Mouse (Mus musculus) midbrain, embryonic 11.5 days (tissue): Measurements from ENCODE around the gene Dab1. TPM values are rescaled to one million over a fixed set of nuclear protein-coding genes. Genes with fewer than 3 reads are reported as not detected.

Experiments
- ATAC-seq: fragments of 200-750 bp; cut with Nextera tagmentation; 2 replicates; pipeline ENCODE4 v1.8.0; 2017; ENCODE audit warnings: moderate TSS enrichment, moderate library complexity; ENCODE audit not compliant: low FRiP score
- DNase-seq: peaks from one replicate; pipeline ENCODE4 v3.0.0; 2015; ENCODE audit warnings: low spot score; ENCODE audit errors: missing footprints
- H3K27ac ChIP-seq: fragments of 300-500 bp; sonication (generic); 2 replicates; pipeline ENCODE4 v1.5.1; 2014; ENCODE audit warnings: low read depth, low read length
- H3K27me3 ChIP-seq: fragments of 300-500 bp; sonication (generic); 2 replicates; pipeline ENCODE4 v1.6.1; 2014; ENCODE audit warnings: mild to moderate bottlenecking, low read length, moderate library complexity, mixed read lengths; ENCODE audit not compliant: control insufficient read depth, insufficient read depth
- H3K36me3 ChIP-seq: fragments of 300-500 bp; sonication (generic); 2 replicates; pipeline ENCODE4 v1.6.1; 2014; ENCODE audit warnings: mild to moderate bottlenecking, low read length, moderate library complexity, mixed read lengths; ENCODE audit not compliant: control insufficient read depth, insufficient read depth
- H3K4me1 ChIP-seq: fragments of 300-500 bp; sonication (generic); 2 replicates; pipeline ENCODE4 v1.6.1; 2014; ENCODE audit warnings: low read length; ENCODE audit not compliant: control insufficient read depth, insufficient read depth
- H3K4me2 ChIP-seq: fragments of 300-500 bp; sonication (generic); 2 replicates; pipeline ENCODE4 v1.6.1; 2014; ENCODE audit warnings: mild to moderate bottlenecking, moderate library complexity
- H3K4me3 ChIP-seq: fragments of 300-500 bp; sonication (generic); 2 replicates; pipeline ENCODE4 v1.5.1; 2014; ENCODE audit warnings: low read depth, low read length
- H3K9ac ChIP-seq: fragments of 300-500 bp; sonication (generic); 2 replicates; pipeline ENCODE4 v1.6.1; 2014; ENCODE audit warnings: low read length
- H3K9me3 ChIP-seq: fragments of 300-500 bp; sonication (generic); 2 replicates; pipeline ENCODE4 v1.6.1; 2016; ENCODE audit warnings: low read length; ENCODE audit not compliant: control insufficient read depth
- WGBS: fragments of 180-500 bp; shearing (Covaris S2); extraction: QIAGEN DNeasy Blood & Tissue Kit; methylation state at CpG from one replicate; pipeline ENCODE4 v1.1.7; 2014; 5-methylcytosine and 5-hydroxymethylcytosine counted together
- polyA plus RNA-seq: library from polyadenylated mRNA; unstranded; fragments of >200 nt; fragmentation: Nextera tagmentation; extraction: Ambion mirVana; gene quantifications from 2 replicates; pipeline ENCODE4 v1.2.1, GENCODE M21; 2014

Dab1 gene
- polyA plus RNA-seq, 1 experiment from 2014 or later, result 43.2 TPM

DNA sequence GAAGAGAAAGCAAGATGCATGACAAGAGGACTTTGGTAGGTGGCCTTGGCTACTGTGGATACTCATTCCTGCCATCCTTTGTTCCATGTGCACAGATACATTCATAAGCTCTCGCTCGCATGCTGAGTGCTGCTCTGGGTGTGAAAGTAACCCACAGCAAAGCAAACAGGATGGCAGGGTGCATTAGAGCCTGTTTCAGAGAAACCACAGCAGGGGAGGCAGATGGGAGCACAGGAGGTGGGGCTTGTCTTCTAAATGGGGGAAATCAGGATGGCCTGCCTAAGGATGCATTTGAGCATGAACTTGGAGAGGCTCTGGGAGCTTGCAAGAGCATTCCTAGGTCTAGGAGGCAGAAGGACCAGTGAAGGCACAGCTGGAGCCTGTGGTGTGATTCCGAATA lies 820.5 kb downstream of the Dab1 start:
- Histone ChIP-seq H3K4me1 (peaks cover 3% of the 10 kb centered on the region; the same call in 1 of the 2 replicates), H3K9me3 (no peaks in the 10 kb centered on the region), H3K4me2 (no peak overlapping the region), H3K27ac (no peak overlapping the region), H3K27me3 (no peaks in the 10 kb centered on the region), H3K4me3 (no peak overlapping the region), H3K9ac (no peak overlapping the region), H3K36me3 (no peaks in the 10 kb centered on the region)
- DNase-seq, result no peak
- ATAC-seq, result no peak
- 87% methylated on average over 3 of the region's 3 CpGs for WGBS

DNA sequence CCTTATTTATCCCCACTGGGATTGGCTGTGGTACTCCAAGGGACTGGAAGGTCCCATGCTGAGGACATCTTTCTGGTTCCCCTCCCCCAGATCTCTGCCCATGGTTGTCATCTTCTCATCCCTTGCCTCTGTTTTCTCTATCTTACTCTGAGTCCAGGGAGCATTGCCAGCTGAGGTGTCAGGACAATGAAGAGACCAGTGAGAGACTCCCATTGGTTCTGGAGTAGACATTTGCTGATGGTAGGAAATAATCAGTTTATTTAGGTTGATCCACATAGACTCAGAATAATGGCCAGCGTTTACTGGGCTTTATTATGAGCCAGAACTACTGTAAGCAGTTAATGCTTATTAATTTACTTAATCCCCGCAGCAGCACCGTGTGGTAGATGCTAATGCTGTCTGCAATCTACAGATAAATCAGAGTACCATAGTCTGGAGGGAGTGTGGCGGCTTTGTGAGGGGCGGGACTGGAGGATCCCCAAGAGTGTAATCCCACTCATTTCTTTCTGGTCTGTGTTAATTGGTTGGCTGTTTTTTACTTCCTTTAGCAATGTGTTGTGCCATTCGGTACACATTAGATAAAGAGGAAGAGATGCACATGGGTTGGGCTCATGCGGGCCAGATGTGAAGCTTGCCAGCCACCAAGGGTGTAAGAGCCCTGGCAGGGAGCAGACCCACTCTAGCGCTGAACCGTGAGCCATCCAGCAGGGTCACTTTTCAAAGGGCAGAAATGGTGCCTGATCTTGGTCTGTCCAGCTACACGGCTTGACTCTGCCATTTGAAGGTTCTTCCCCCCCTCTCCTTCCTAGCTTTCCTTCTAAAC lies 824.0 kb downstream of the Dab1 start:
- H3K9ac ChIP-seq, result no peak overlapping the region
- no peaks in the 10 kb centered on the region for H3K27me3 ChIP-seq
- ATAC-seq, result peak; percentile 46; the same call in 1 of the 2 replicates
- no peak overlapping the region for H3K4me3 ChIP-seq
- H3K36me3 ChIP-seq, result no peaks in the 10 kb centered on the region
- no peak overlapping the region for H3K27ac ChIP-seq
- no peak for DNase-seq
- no peak overlapping the region for H3K4me2 ChIP-seq
- H3K9me3 ChIP-seq, result no peaks in the 10 kb centered on the region
- H3K4me1 ChIP-seq, result peaks cover 3% of the 10 kb centered on the region; the same call in 1 of the 2 replicates
- WGBS, result 66% methylated on average over 10 of the region's 10 CpGs

DNA sequence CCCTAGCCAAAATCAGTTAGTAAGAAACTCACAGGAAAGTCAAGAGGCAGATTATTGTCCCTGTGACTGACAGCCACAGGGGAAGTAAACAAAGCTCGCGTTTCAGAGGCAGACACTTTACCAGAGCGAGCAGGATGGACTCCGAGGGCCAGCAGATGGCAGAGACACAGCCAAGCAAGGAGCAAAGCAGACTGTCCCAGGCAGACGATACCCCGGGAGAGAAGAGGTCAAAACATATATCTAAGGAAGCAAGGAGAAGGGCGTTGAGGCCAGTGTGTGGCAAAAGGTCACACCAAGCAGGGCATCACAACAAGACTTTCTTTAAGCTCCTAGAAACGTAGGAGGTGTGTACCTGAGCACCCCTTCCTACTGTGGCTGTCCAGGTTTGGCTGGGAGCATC lies 824.6 kb downstream of the Dab1 start:
- ATAC-seq (no peak), DNase-seq (no peak)
- Histone ChIP-seq H3K4me1 (peaks cover 3% of the 10 kb centered on the region; the same call in 1 of the 2 replicates), H3K4me2 (no peak overlapping the region), H3K27me3 (no peaks in the 10 kb centered on the region), H3K9ac (no peak overlapping the region), H3K9me3 (no peaks in the 10 kb centered on the region), H3K36me3 (no peaks in the 10 kb centered on the region), H3K27ac (no peak overlapping the region), H3K4me3 (no peak overlapping the region)
- WGBS, result 35% methylated on average over 8 of the region's 8 CpGs

DNA sequence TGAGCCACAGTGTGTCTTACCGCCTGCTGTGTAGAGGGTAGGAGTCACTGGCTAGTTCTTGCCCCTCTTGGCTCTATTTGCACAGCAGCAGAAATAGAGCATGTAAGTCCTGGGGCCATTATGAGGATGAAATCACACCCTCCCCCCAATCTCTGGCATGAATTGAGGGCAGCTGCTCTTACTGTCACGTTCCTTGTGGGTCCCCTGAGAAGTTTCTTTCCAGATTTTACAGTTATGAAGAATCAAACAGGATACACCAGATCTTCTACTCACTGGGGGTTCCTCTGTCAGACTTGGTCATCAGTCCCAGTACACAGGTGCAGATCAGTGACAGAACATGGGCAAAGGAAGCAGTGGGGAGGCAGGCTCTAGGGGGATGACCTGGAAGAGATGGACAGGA lies 825.8 kb downstream of the Dab1 start:
- 77% methylated on average over 2 of the region's 2 CpGs for WGBS
- ATAC-seq (no peak), DNase-seq (no peak)
- Histone ChIP-seq H3K9ac (no peak overlapping the region), H3K4me3 (no peak overlapping the region), H3K4me2 (no peak overlapping the region), H3K36me3 (no peaks in the 10 kb centered on the region), H3K4me1 (peaks cover 3% of the 10 kb centered on the region; the same call in 1 of the 2 replicates), H3K27ac (no peak overlapping the region), H3K9me3 (no peaks in the 10 kb centered on the region), H3K27me3 (no peaks in the 10 kb centered on the region)

DNA sequence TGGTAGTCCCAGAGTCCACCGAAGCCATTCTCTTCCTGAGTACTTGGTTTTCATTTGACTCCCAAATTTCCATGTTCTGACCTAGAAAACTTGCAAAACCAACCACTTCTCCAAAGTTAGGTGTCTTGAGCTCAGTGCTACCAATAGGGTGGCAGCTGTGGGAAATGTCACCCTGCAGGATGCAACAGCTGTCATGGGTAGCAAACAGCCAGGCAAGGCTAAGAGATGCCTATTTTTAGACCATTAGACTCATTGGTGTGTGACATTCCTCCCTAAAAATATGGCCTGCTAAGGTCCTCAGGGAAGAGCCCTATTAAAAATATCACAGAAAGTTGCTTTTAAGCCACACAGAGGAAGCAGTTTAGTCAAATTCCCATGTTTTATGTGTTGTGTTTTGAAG lies 829.0 kb downstream of the Dab1 start:
- H3K36me3 ChIP-seq, result no peaks in the 10 kb centered on the region
- no peak for ATAC-seq
- no peaks in the 10 kb centered on the region for H3K9me3 ChIP-seq
- no peaks in the 10 kb centered on the region for H3K27me3 ChIP-seq
- no peak overlapping the region for H3K4me3 ChIP-seq
- H3K4me2 ChIP-seq, result no peak overlapping the region
- H3K4me1 ChIP-seq, result peaks cover 3% of the 10 kb centered on the region; the same call in 1 of the 2 replicates
- WGBS, result 96% methylated on average over 1 of the region's 1 CpGs
- no peak overlapping the region for H3K9ac ChIP-seq
- H3K27ac ChIP-seq, result no peak overlapping the region
- DNase-seq, result no peak

GRCm38 (mm10) chr4:104450645-104451044 lies 831.5 kb downstream of the Dab1 start:
- no peak for DNase-seq
- Histone ChIP-seq H3K4me2 (no peak overlapping the region), H3K4me1 (no peaks in the 10 kb centered on the region), H3K27ac (no peak overlapping the region), H3K9me3 (no peaks in the 10 kb centered on the region), H3K36me3 (no peaks in the 10 kb centered on the region), H3K4me3 (no peak overlapping the region), H3K27me3 (no peaks in the 10 kb centered on the region), H3K9ac (no peak overlapping the region)
- WGBS, result 87% methylated on average over 9 of the region's 9 CpGs
- ATAC-seq, result no peak

DNA sequence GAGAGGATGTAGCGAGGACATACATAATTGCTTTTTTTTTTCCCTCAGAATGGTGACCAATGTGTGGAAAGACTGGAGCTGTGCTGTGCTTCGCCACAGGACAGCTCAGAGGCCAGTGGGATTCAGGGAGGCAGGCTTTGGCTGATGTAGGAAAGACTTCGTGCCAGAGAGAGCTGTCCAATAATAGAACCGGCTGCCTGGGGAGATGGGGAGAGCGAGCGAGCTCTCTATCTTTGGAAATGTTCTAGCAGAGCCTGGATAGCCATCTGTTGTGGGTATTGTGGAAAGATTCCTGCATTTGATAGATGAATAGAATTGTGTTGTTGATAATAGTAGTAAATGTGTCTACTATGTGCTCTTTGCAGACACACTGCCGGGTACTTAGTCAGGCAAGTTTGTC lies 833.4 kb downstream of the Dab1 start:
- Histone ChIP-seq H3K9me3 (no peaks in the 10 kb centered on the region), H3K9ac (no peak overlapping the region), H3K4me1 (no peaks in the 10 kb centered on the region), H3K4me3 (no peak overlapping the region), H3K36me3 (no peaks in the 10 kb centered on the region), H3K27ac (no peak overlapping the region), H3K4me2 (no peak overlapping the region), H3K27me3 (no peaks in the 10 kb centered on the region)
- ATAC-seq, result no peak
- DNase-seq, result peak; percentile 74
- 81% methylated on average over 7 of the region's 7 CpGs for WGBS

GRCm38 (mm10) chr4:104455151-104455550 lies 836.0 kb downstream of the Dab1 start:
- Histone ChIP-seq H3K4me2 (no peak overlapping the region), H3K4me3 (no peak overlapping the region), H3K27me3 (no peaks in the 10 kb centered on the region), H3K36me3 (no peaks in the 10 kb centered on the region), H3K4me1 (no peaks in the 10 kb centered on the region), H3K9me3 (no peaks in the 10 kb centered on the region), H3K9ac (no peak overlapping the region), H3K27ac (no peak overlapping the region)
- ATAC-seq (no peak), DNase-seq (no peak)
- 68% methylated on average over 9 of the region's 9 CpGs for WGBS

GRCm38 (mm10) chr4:104455760-104456159 lies 836.6 kb downstream of the Dab1 start:
- no peak for DNase-seq
- Histone ChIP-seq H3K27me3 (no peaks in the 10 kb centered on the region), H3K4me1 (no peaks in the 10 kb centered on the region), H3K36me3 (no peaks in the 10 kb centered on the region), H3K4me2 (no peak overlapping the region), H3K9me3 (no peaks in the 10 kb centered on the region), H3K9ac (no peak overlapping the region), H3K27ac (no peak overlapping the region), H3K4me3 (no peak overlapping the region)
- 75% methylated on average over 3 of the region's 3 CpGs for WGBS
- no peak for ATAC-seq
